Mouse (Mus musculus): Measurements from ENCODE around the gene Gm6377. TPM values are rescaled to one million over a fixed set of nuclear protein-coding genes. Genes with fewer than 3 reads are reported as not detected.

The Gm6377 gene
- total RNA-seq (2023): 1 to 10 TPM; 4.3 to 6.7 TPM

GRCm38 (mm10) chrX:109196468-109196867 lies at the start of gene Gm6377:
Gene Gm6377, plus strand, starts transcription at chrX:109196756.

Other genes starting within 250 kb of the Gm6377 start
- gene Hmgn5, start 183.4 kb upstream of the Gm6377 start, total RNA-seq (2023): 10 to 100 TPM; 11.0 to 12.4 TPM
- 10 to 100 TPM; 63.1 to 64.4 TPM for gene Sh3bgrl, start 101.4 kb upstream of the Gm6377 start, total RNA-seq (2023)